Mouse (Mus musculus) heart, postnatal 14 days (tissue): ENCODE measurements around the gene Btbd35f9. TPM values are rescaled to one million over a fixed set of nuclear protein-coding genes. Genes with fewer than 3 reads are reported as not detected.
"Not testable (repeated sequence)": the region's sequence is repeated elsewhere in the genome, so short reads cannot be mapped to it uniquely, and the experiment has no call there.

Experiments
- DNase-seq, 2 experiments: peaks; one replicate each; pipeline ENCODE4 v3.0.0; 2021 to 2022
- intact Hi-C: fragments of 180-260 bp; cut with DNase I; formaldehyde crosslinking; loops from one replicate; pipeline ENCODE4 v1.15.1; 2025
- long read RNA-seq, 2 experiments: library from polyadenylated mRNA; stranded (forward); transcript quantifications; one replicate each; pipeline ENCODE4 v2.0.0; 2021
- total RNA-seq, 2 experiments: library from RNA; stranded (reverse); gene quantifications; 2 replicates each; pipeline ENCODE4 v1.2.3; 2021

The Btbd35f9 gene
- not detected for total RNA-seq
- long read RNA-seq, experiment 1, result 0 reads
- long read RNA-seq, experiment 2, result 0 reads

DNA sequence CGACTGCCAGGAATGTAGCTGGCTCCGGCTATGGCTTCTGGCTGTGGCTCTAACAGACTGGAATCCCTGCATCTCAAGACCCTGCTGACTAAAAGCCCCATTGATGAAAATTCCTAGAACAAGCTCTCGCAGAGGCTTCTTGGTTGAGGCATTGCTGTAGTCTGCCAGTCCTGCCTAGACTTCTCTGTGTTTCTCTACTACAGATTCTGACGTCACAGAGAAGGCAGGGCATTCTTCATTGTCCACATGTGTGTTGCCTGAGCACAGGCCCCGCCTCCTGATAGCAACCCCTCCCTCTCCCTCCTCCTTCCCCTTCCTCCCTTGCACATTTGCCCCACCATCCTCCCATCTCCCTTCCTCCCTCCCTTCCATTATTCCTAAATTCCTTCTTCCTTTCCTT lies at the start of gene Btbd35f9:
Gene Btbd35f9, minus strand, starts transcription at position 101 of the 400 bp plus-strand sequence.
- intact Hi-C loops, DNase-seq: not testable (repeated sequence)

Other genes with a start within 250 kb of the Btbd35f9 start
- not detected for gene Btbd35f6, start 205.0 kb downstream of the Btbd35f9 start, total RNA-seq
- not detected for gene Gm21870, start 174.7 kb downstream of the Btbd35f9 start, total RNA-seq
- not detected for gene Spin2g, start 77.2 kb upstream of the Btbd35f9 start, total RNA-seq